Mouse (Mus musculus): ENCODE data around the gene Themis. TPM values are rescaled to one million over a fixed set of nuclear protein-coding genes. Genes with fewer than 3 reads are reported as not detected.
A peak's percentile ranks its signal among the peaks of the same experiment; 100 is the strongest.

The Themis gene
- polyA plus RNA-seq, 1 experiment from 2014 or later: 0.63 TPM

DNA sequence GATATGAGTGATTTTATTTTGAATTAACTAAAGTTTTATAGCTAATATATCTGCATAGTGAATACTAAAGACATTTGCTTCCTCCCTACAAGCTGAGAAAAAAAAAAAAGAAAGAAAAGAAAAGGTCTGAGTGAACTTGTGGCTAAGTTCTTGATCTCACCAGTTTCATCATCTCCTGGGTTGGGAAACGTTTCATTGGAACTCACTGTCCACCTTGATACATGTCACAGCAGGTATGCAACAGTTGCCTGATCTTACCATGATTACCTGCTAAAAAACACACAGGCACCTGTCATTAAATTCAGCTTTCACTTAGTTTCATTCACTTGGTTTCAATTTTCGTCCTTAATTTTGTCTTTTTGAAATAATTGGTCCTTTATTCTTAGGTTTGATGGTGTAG lies 85.2 kb downstream of the Themis start:
- Histone ChIP-seq H3K4me3 (ENCODE audit: low read length) (no peak overlapping the region), H3K27me3 (ENCODE audit: control insufficient read depth, insufficient read depth, low read depth, low read length) (no peaks in the 10 kb centered on the region), H3K4me2 (ENCODE audit: low read depth, low read length) (no peak overlapping the region), H3K4me1 (replicated peaks; ENCODE audit: control insufficient read depth, insufficient read depth, low read length) (no peaks in the 10 kb centered on the region), H3K9me3 (ENCODE audit: control insufficient read depth, low read length) (no peaks in the 10 kb centered on the region), H3K27ac (ENCODE audit: low read length) (no peak overlapping the region), H3K36me3 (ENCODE audit: control insufficient read depth, insufficient read depth, low read length) (no peaks in the 10 kb centered on the region), H3K9ac (ENCODE audit: low read length) (no peak overlapping the region)
- ATAC-seq (ENCODE audit: low read depth): no peak
- WGBS: 55% methylated on average over 2 of the region's 2 CpGs

DNA sequence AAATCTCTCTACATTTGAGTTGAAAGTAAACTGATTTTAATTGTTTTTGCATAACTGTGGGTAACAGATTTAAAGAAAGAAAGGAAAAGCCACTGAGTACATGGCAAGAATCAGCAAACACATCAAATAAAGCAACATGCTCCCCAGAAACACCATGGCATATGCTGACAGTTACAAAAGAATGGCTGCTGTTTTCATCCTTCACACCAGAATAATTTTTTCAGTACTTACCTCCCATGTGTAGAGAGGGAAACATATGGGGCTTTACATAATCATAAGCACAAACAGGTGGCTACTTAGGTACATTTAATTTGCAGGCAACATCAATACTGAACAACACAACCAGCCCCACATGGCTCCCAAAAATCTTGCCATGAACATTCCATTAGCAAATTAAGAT lies 86.8 kb downstream of the Themis start:
- H3K4me1 ChIP-seq (replicated peaks; ENCODE audit: control insufficient read depth, insufficient read depth, low read length): no peaks in the 10 kb centered on the region
- no peaks in the 10 kb centered on the region for H3K9me3 ChIP-seq (ENCODE audit: control insufficient read depth, low read length)
- no peak for ATAC-seq (ENCODE audit: low read depth)
- H3K9ac ChIP-seq (ENCODE audit: low read length): no peak overlapping the region
- H3K27ac ChIP-seq (ENCODE audit: low read length): no peak overlapping the region
- no peak overlapping the region for H3K4me2 ChIP-seq (ENCODE audit: low read depth, low read length)
- H3K36me3 ChIP-seq (ENCODE audit: control insufficient read depth, insufficient read depth, low read length): no peaks in the 10 kb centered on the region
- no peak overlapping the region for H3K4me3 ChIP-seq (ENCODE audit: low read length)
- H3K27me3 ChIP-seq (ENCODE audit: control insufficient read depth, insufficient read depth, low read depth, low read length): no peaks in the 10 kb centered on the region

DNA sequence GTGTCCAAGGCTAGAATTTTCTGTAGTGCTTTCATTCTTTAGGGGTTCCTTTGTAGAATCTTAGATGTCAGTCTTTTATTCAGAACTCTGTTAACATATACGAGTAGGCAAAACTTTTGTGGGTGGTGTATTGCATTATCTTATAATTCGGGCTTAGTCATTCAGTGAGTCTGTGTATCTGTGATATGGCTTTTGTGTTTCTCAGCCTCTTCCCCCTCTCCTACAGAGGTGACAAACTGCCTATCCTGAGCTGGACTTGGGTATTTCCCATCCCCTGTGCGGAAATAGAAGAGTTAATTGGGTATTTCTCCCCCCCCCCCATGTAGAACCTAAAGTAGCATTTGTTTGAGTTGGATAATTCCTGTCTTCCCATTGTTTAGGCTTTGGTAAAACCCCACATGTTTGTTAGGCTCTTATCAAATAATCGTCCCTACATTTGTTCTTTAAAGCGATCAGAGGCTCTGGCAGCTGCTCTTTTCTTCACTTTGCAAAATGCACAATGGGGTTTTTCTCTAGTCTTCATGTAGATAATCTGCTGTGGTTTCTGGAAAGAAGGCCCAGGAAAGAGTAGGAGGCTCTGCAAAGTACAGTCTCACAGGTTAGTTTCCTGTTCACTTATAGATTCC lies 108.7 kb downstream of the Themis start:
- no peak for ATAC-seq (ENCODE audit: low read depth)
- Histone ChIP-seq H3K9me3 (ENCODE audit: control insufficient read depth, low read length) (no peaks in the 10 kb centered on the region), H3K4me3 (ENCODE audit: low read length) (no peak overlapping the region), H3K9ac (ENCODE audit: low read length) (no peak overlapping the region), H3K27me3 (ENCODE audit: control insufficient read depth, insufficient read depth, low read depth, low read length) (no peaks in the 10 kb centered on the region), H3K4me1 (replicated peaks; ENCODE audit: control insufficient read depth, insufficient read depth, low read length) (no peaks in the 10 kb centered on the region), H3K27ac (ENCODE audit: low read length) (no peak overlapping the region), H3K4me2 (ENCODE audit: low read depth, low read length) (no peak overlapping the region), H3K36me3 (ENCODE audit: control insufficient read depth, insufficient read depth, low read length) (no peaks in the 10 kb centered on the region)
- 68% methylated on average over 5 of the region's 5 CpGs for WGBS

DNA sequence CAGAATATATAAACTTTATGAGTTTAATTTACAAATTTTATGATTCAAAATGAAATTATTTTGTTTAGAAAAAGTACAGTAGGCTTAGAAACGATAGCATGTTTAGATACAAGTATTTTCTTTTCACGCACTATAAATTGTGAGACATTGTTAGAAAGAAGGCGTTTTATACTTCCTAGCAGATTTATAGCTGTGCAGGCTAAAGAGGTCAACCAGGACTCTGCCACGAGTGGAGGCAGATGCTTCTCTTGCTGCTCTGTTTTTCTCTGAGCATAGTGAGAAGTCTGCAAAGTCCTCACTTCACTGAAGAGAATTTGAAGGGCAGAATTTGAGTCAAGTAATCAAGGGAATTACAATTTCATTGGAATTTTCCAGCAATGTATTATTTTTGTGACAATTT lies 131.3 kb downstream of the Themis start:
- Histone ChIP-seq H3K4me3 (ENCODE audit: low read length) (no peak overlapping the region), H3K27ac (ENCODE audit: low read length) (no peak overlapping the region), H3K27me3 (ENCODE audit: control insufficient read depth, insufficient read depth, low read depth, low read length) (no peaks in the 10 kb centered on the region), H3K9me3 (ENCODE audit: control insufficient read depth, low read length) (no peaks in the 10 kb centered on the region), H3K36me3 (ENCODE audit: control insufficient read depth, insufficient read depth, low read length) (no peaks in the 10 kb centered on the region), H3K4me2 (ENCODE audit: low read depth, low read length) (no peak overlapping the region), H3K9ac (ENCODE audit: low read length) (no peak overlapping the region), H3K4me1 (replicated peaks; ENCODE audit: control insufficient read depth, insufficient read depth, low read length) (no peaks in the 10 kb centered on the region)
- WGBS: 52% methylated on average over 4 of the region's 4 CpGs
- no peak for ATAC-seq (ENCODE audit: low read depth)

DNA sequence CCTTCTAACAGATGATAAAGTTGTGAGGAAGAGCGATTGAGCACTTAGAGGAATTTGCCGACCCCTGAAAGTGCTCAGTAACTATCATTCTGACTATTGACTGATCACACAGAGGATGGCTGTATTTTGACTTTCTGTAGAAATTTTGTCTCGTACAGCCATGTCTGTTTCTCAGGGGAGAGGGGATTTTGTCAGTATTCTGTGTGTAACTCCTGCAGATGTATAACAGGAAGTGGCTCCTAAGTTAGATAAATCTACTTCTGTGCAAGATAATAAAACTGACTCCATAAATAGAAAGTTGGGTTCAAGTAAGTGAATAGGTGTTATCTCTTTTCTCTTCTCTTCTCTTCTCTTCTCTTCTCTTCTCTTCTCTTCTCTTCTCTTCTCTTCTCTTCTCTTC lies 137.0 kb downstream of the Themis start:
- H3K27me3 ChIP-seq (ENCODE audit: control insufficient read depth, insufficient read depth, low read depth, low read length): no peaks in the 10 kb centered on the region
- no peaks in the 10 kb centered on the region for H3K36me3 ChIP-seq (ENCODE audit: control insufficient read depth, insufficient read depth, low read length)

DNA sequence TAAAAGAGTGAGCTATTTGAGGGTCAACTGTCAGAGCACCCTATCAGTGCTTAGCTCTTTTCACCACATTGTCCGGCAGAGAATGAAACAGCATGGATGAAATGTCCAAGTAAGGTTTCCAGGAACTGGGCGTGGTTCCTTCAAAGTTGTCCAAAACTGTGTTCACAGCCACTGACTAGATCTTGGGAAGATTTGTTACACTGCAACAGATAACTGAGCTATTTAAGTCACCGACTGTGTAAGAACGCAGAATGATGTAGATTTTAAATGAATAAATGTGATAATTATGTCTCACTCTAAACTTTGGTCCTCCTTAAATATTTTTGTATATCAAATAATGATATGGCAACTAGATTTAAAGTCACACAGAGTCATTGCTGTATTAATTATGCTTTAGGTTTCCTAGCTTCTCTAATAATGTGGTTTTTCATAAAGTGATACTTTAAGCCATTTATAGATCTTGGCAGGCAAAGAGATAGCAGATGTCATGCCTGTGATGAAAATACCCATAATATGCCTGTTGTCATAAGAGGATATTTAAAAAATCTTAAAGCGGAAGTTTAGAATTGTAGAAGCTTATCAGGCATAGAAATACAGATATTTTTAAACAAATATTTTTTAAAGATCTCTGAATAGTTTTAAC lies 143.9 kb downstream of the Themis start:
- H3K9ac ChIP-seq (ENCODE audit: low read length): no peak overlapping the region
- H3K27me3 ChIP-seq (ENCODE audit: control insufficient read depth, insufficient read depth, low read depth, low read length): no peaks in the 10 kb centered on the region
- H3K4me2 ChIP-seq (ENCODE audit: low read depth, low read length): no peak overlapping the region
- WGBS: 77% methylated on average over 5 of the region's 5 CpGs
- no peaks in the 10 kb centered on the region for H3K36me3 ChIP-seq (ENCODE audit: control insufficient read depth, insufficient read depth, low read length)
- no peaks in the 10 kb centered on the region for H3K9me3 ChIP-seq (ENCODE audit: control insufficient read depth, low read length)
- H3K4me1 ChIP-seq (replicated peaks; ENCODE audit: control insufficient read depth, insufficient read depth, low read length): no peaks in the 10 kb centered on the region
- no peak for ATAC-seq (ENCODE audit: low read depth)
- no peak overlapping the region for H3K4me3 ChIP-seq (ENCODE audit: low read length)
- no peak overlapping the region for H3K27ac ChIP-seq (ENCODE audit: low read length)

More for the DNA sequence above, 137.0 kb downstream of the Themis start:
- no peak overlapping the region for H3K27ac ChIP-seq (ENCODE audit: low read length)
- no peak overlapping the region for H3K9ac ChIP-seq (ENCODE audit: low read length)
- no peak overlapping the region for H3K4me3 ChIP-seq (ENCODE audit: low read length)
- no peak for ATAC-seq (ENCODE audit: low read depth)
- H3K9me3 ChIP-seq (ENCODE audit: control insufficient read depth, low read length): no peaks in the 10 kb centered on the region
- H3K4me2 ChIP-seq (ENCODE audit: low read depth, low read length): no peak overlapping the region
- WGBS: 54% methylated on average over 3 of the region's 3 CpGs
- H3K4me1 ChIP-seq (replicated peaks; ENCODE audit: control insufficient read depth, insufficient read depth, low read length): no peaks in the 10 kb centered on the region

DNA sequence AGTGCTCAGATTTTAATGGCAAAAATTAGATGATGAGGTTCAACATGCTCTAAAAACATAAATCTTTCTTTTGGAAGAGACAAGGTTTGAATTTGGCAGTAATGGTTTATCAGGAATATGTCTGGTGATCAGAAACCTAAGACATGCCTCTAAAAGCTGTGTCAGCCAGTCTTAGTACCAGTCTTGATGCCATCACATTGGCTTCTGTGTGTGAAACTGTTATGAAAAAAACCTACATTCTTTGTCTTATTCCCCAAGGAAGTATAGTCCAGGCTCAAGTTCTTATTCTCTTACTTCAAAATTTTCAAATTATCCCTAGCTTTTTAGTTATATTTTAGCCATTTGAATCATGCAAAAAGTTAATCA lies 144.4 kb downstream of the Themis start:
- Histone ChIP-seq H3K4me2 (ENCODE audit: low read depth, low read length) (no peak overlapping the region), H3K27ac (ENCODE audit: low read length) (no peak overlapping the region), H3K9ac (ENCODE audit: low read length) (no peak overlapping the region), H3K4me1 (replicated peaks; ENCODE audit: control insufficient read depth, insufficient read depth, low read length) (no peaks in the 10 kb centered on the region), H3K27me3 (ENCODE audit: control insufficient read depth, insufficient read depth, low read depth, low read length) (no peaks in the 10 kb centered on the region), H3K4me3 (ENCODE audit: low read length) (no peak overlapping the region), H3K36me3 (ENCODE audit: control insufficient read depth, insufficient read depth, low read length) (no peaks in the 10 kb centered on the region), H3K9me3 (ENCODE audit: control insufficient read depth, low read length) (no peaks in the 10 kb centered on the region)
- ATAC-seq (ENCODE audit: low read depth): no peak

DNA sequence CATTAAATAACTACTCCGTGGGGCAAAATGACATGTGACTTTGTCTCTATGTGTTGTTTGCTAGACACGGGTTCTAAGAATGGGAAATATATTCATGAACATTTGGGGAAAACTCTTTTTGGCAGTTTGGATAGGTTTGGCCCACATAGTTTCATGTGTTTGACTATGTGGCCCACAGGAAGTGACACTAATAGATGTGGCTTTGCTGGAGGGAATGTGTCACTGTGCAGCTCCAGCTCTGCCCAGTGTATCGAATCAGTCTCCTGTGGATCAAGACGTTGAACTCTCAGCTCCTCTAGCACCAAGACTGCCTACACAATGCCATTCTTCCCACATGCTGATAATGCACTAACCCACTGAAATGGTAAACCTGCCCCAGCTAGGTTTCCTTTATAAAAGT lies 148.0 kb downstream of the Themis start:
- no peak for ATAC-seq (ENCODE audit: low read depth)
- H3K9ac ChIP-seq (ENCODE audit: low read length): no peak overlapping the region
- no peak overlapping the region for H3K4me3 ChIP-seq (ENCODE audit: low read length)
- 60% methylated on average over 4 of the region's 4 CpGs for WGBS
- no peaks in the 10 kb centered on the region for H3K36me3 ChIP-seq (ENCODE audit: control insufficient read depth, insufficient read depth, low read length)
- H3K4me2 ChIP-seq (ENCODE audit: low read depth, low read length): no peak overlapping the region
- no peaks in the 10 kb centered on the region for H3K9me3 ChIP-seq (ENCODE audit: control insufficient read depth, low read length)
- no peaks in the 10 kb centered on the region for H3K4me1 ChIP-seq (replicated peaks; ENCODE audit: control insufficient read depth, insufficient read depth, low read length)
- no peaks in the 10 kb centered on the region for H3K27me3 ChIP-seq (ENCODE audit: control insufficient read depth, insufficient read depth, low read depth, low read length)
- H3K27ac ChIP-seq (ENCODE audit: low read length): no peak overlapping the region

DNA sequence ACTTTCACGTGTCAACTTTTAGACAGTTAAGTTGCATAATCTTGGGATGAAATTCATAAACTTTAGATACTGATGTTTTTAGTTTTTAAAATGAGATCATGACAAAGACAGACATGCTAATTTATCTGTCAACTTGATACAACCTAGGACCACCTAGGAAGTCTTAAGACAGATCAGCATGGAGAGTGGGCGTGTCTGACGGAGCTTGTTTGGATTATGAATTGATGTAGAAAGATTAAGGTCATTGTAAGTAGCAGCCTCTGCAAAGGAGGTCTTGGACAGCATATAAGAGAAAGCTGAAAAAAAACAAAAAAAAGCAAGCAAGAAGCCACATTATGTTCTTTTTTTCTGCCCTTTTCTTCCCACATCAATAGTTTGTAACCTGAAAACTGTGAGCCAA lies 154.2 kb downstream of the Themis start:
- Histone ChIP-seq H3K4me2 (ENCODE audit: low read depth, low read length) (no peak overlapping the region), H3K36me3 (ENCODE audit: control insufficient read depth, insufficient read depth, low read length) (no peaks in the 10 kb centered on the region), H3K27me3 (ENCODE audit: control insufficient read depth, insufficient read depth, low read depth, low read length) (no peaks in the 10 kb centered on the region), H3K4me3 (ENCODE audit: low read length) (no peak overlapping the region), H3K27ac (ENCODE audit: low read length) (peak overlapping the region; percentile 52; the same call in 1 of the 2 replicates), H3K9me3 (ENCODE audit: control insufficient read depth, low read length) (no peaks in the 10 kb centered on the region), H3K9ac (ENCODE audit: low read length) (no peak overlapping the region), H3K4me1 (replicated peaks; ENCODE audit: control insufficient read depth, insufficient read depth, low read length) (no peaks in the 10 kb centered on the region)
- peak; percentile 82 for ATAC-seq (ENCODE audit: low read depth)
- WGBS: 46% methylated on average over 3 of the region's 3 CpGs

DNA sequence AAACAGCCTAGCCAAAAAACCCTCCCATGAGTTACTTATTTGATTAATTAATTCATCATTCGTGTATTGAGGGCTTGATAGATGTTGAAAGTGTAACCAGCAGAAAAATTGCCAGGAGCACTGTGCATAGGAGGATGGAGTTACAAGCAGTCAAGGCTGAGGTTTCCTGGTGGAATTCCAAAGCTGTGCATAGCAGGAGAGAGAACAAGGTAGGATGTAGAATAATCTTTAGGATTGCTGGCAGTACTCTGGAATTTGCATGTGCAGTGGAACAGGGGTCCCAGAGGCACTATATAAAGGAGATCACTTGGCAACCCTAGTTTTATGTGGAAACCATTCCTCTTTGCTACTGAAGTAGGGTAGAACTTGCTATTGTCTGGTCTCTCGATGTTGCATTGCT lies 174.4 kb downstream of the Themis start:
- Histone ChIP-seq H3K36me3 (ENCODE audit: control insufficient read depth, insufficient read depth, low read length) (no peaks in the 10 kb centered on the region), H3K4me1 (replicated peaks; ENCODE audit: control insufficient read depth, insufficient read depth, low read length) (no peaks in the 10 kb centered on the region), H3K4me3 (ENCODE audit: low read length) (no peak overlapping the region), H3K9ac (ENCODE audit: low read length) (no peak overlapping the region), H3K27me3 (ENCODE audit: control insufficient read depth, insufficient read depth, low read depth, low read length) (no peaks in the 10 kb centered on the region), H3K27ac (ENCODE audit: low read length) (no peak overlapping the region), H3K9me3 (ENCODE audit: control insufficient read depth, low read length) (no peaks in the 10 kb centered on the region), H3K4me2 (ENCODE audit: low read depth, low read length) (no peak overlapping the region)
- ATAC-seq (ENCODE audit: low read depth): no peak
- 55% methylated on average over 2 of the region's 2 CpGs for WGBS

Measured in lung, embryonic 16.5 days (tissue).